Mouse (Mus musculus) hindbrain, embryonic 16.5 days (tissue): ENCODE results near the gene Spin2-ps6. TPM values are rescaled to one million over a fixed set of nuclear protein-coding genes. Genes with fewer than 3 reads are reported as not detected.
"Not testable (repeated sequence)": the region's sequence is repeated elsewhere in the genome, so short reads cannot be mapped to it uniquely, and the experiment has no call there.

Experiments
- ATAC-seq: fragments of 200-750 bp; cut with Nextera tagmentation; 2 replicates; pipeline ENCODE4 v1.8.0; 2017; ENCODE audit warnings: moderate TSS enrichment, moderate library complexity
- H3K27ac ChIP-seq: fragments of 300-500 bp; sonication (generic); 2 replicates; pipeline ENCODE4 v1.5.1; 2014; ENCODE audit warnings: low read depth, mild to moderate bottlenecking, control low read depth, low read length, moderate library complexity
- H3K27me3 ChIP-seq: fragments of 300-500 bp; sonication (generic); replicated peaks from 2 replicates; pipeline ENCODE4 v1.6.1; 2014; ENCODE audit warnings: low read length; ENCODE audit not compliant: control insufficient read depth, insufficient read depth
- H3K36me3 ChIP-seq: fragments of 300-500 bp; sonication (generic); 2 replicates; pipeline ENCODE4 v1.6.1; 2014; ENCODE audit warnings: mild to moderate bottlenecking, low read length, moderate library complexity, mixed read lengths; ENCODE audit not compliant: control insufficient read depth, insufficient read depth
- H3K4me1 ChIP-seq: fragments of 300-500 bp; sonication (generic); 2 replicates; pipeline ENCODE4 v1.6.1; 2014; ENCODE audit warnings: low read depth, low read length; ENCODE audit not compliant: control insufficient read depth, insufficient read depth
- H3K4me2 ChIP-seq: fragments of 300-500 bp; sonication (generic); 2 replicates; pipeline ENCODE4 v1.6.1; 2014; ENCODE audit warnings: mild to moderate bottlenecking, low read length, control low read depth, moderate library complexity
- H3K4me3 ChIP-seq: fragments of 300-500 bp; sonication (generic); 2 replicates; pipeline ENCODE4 v1.5.1; 2014; ENCODE audit warnings: mild to moderate bottlenecking, low read length, control low read depth, moderate library complexity
- H3K9ac ChIP-seq: fragments of 300-500 bp; sonication (generic); 2 replicates; pipeline ENCODE4 v1.6.1; 2014; ENCODE audit warnings: low read depth, mild to moderate bottlenecking, control low read depth, low read length, moderate library complexity
- H3K9me3 ChIP-seq: fragments of 300-500 bp; sonication (generic); 2 replicates; pipeline ENCODE4 v1.6.1; 2014; ENCODE audit warnings: mild to moderate bottlenecking, low read length, moderate library complexity; ENCODE audit not compliant: control insufficient read depth
- WGBS: fragments of 180-500 bp; shearing (Covaris S2); extraction: QIAGEN DNeasy Blood & Tissue Kit; methylation state at CpG from one replicate; pipeline ENCODE4 v1.1.7; 2014; 5-methylcytosine and 5-hydroxymethylcytosine counted together
- polyA plus RNA-seq: library from polyadenylated mRNA; unstranded; fragments of >200 nt; fragmentation: Nextera tagmentation; extraction: Ambion mirVana; gene quantifications from 2 replicates; pipeline ENCODE4 v1.2.1, GENCODE M21; 2015

Gene Spin2-ps6
- polyA plus RNA-seq, result not detected in 2 replicates

- not testable (repeated sequence) for H3K27ac ChIP-seq, H3K4me1 ChIP-seq, H3K27me3 ChIP-seq, H3K36me3 ChIP-seq, H3K9ac ChIP-seq, H3K9me3 ChIP-seq, H3K4me3 ChIP-seq, H3K4me2 ChIP-seq, ATAC-seq
- 100% methylated on average over 1 of the region's 3 CpGs for WGBS
These were observed at the start of gene Spin2-ps6 for GRCm38 (mm10) chrX:33234569-33234968. Gene Spin2-ps6 (plus strand): TSS chrX:33234869.

Other genes with a start within 250 kb of the Spin2-ps6 start
- gene Btbd35f12, start 78.5 kb downstream of the Spin2-ps6 start, polyA plus RNA-seq, result not detected in 2 replicates